Mouse (Mus musculus) liver, embryonic 14.5 days (tissue): ENCODE results near the gene Wipf3. TPM values are rescaled to one million over a fixed set of nuclear protein-coding genes. Genes with fewer than 3 reads are reported as not detected.

Experiments
- ATAC-seq: fragments of 200-750 bp; cut with Nextera tagmentation; 2 replicates; pipeline ENCODE4 v1.8.0; 2017; ENCODE audit warnings: moderate number of reproducible peaks, mild to moderate bottlenecking, moderate library complexity; ENCODE audit not compliant: insufficient read depth
- DNase-seq, 3 experiments: peaks; one replicate each; pipeline ENCODE4 v3.0.0-alpha.2; 2012 to 2013; ENCODE audit warnings: low read depth in 3 of 3, low spot score in 3 of 3
- H3K27ac ChIP-seq: fragments of 300-500 bp; sonication (generic); 2 replicates; pipeline ENCODE4 v1.5.1; 2014; ENCODE audit warnings: moderate library complexity, mild to moderate bottlenecking, control low read depth, inconsistent platforms
- H3K27me3 ChIP-seq: fragments of 300-500 bp; sonication (generic); 2 replicates; pipeline ENCODE4 v1.6.1; 2014; ENCODE audit warnings: mild to moderate bottlenecking, low read length, moderate library complexity; ENCODE audit not compliant: control insufficient read depth, insufficient read depth
- H3K36me3 ChIP-seq: fragments of 300-500 bp; sonication (generic); replicated peaks from 2 replicates; pipeline ENCODE4 v1.6.1; 2014; ENCODE audit warnings: low read depth; ENCODE audit not compliant: control insufficient read depth, insufficient read depth
- H3K4me1 ChIP-seq, 2 experiments: fragments of 200-500 bp in 1 of 2; fragments of 300-500 bp in 1 of 2; sonication (generic) in 1 of 2; replicated peaks; 2 replicates each; pipeline ENCODE4 v1.6.1; 2012 to 2014; ENCODE audit warnings: antibody characterized with exemption in 1 of 2, inconsistent platforms in 1 of 2, low read length in 1 of 2; ENCODE audit not compliant: control insufficient read depth in 2 of 2, insufficient read depth in 2 of 2
- H3K4me2 ChIP-seq: fragments of 300-500 bp; sonication (generic); 2 replicates; pipeline ENCODE4 v1.6.1; 2014; ENCODE audit warnings: low read depth, mild to moderate bottlenecking, control low read depth, moderate library complexity
- H3K4me3 ChIP-seq, 2 experiments: fragments of 200-500 bp in 1 of 2; fragments of 300-500 bp in 1 of 2; sonication (generic) in 1 of 2; 2 replicates each; pipeline ENCODE4 v1.5.1; 2012 to 2014; ENCODE audit warnings: low read depth in 2 of 2, low read length in 2 of 2, mild to moderate bottlenecking in 2 of 2, control low read depth in 1 of 2, inconsistent platforms in 1 of 2, moderate library complexity in 1 of 2; ENCODE audit not compliant: insufficient read depth in 1 of 2
- H3K9ac ChIP-seq: fragments of 300-500 bp; sonication (generic); replicated peaks from 2 replicates; pipeline ENCODE4 v1.6.1; 2014; ENCODE audit warnings: mild to moderate bottlenecking, control low read depth, moderate library complexity
- H3K9me3 ChIP-seq: fragments of 300-500 bp; sonication (generic); 2 replicates; pipeline ENCODE4 v1.6.1; 2016; ENCODE audit warnings: low read length, mixed read lengths; ENCODE audit not compliant: control insufficient read depth
- CTCF ChIP-seq: IDR thresholded peaks from 2 replicates; pipeline ENCODE4 v1.5.1; 2016; ENCODE audit warnings: antibody characterized with exemption, low read depth, control low read depth
- EP300 ChIP-seq: IDR thresholded peaks from 2 replicates; pipeline ENCODE4 v1.6.1; 2016; ENCODE audit warnings: antibody characterized with exemption, low read depth
- WGBS: fragments of 180-500 bp; shearing (Covaris S2); extraction: QIAGEN DNeasy Blood & Tissue Kit; methylation state at CpG from one replicate; pipeline ENCODE4 v1.1.7; 2014; ENCODE audit not compliant: insufficient replicate concordance; 5-methylcytosine and 5-hydroxymethylcytosine counted together
- polyA plus RNA-seq, 2 experiments: library from polyadenylated mRNA; depleted of rRNA in 1 of 2; stranded (reverse) in 1 of 2; unstranded in 1 of 2; fragments of >200 nt; fragmentation: Nextera tagmentation in 1 of 2; extraction: Ambion mirVana in 1 of 2; gene quantifications; 2 replicates each; pipeline versions ENCODE4 v1.2.1 to v1.2.3; 2012 to 2014

Wipf3 gene
- polyA plus RNA-seq, 2 experiments: 0.09 to 0.19 TPM

GRCm38 (mm10) chr6:54410451-54410850, 19.0 kb upstream of the Wipf3 start:
- no peak overlapping the region for H3K9ac ChIP-seq
- no peak for TF ChIP-seq EP300
- no peak for TF ChIP-seq CTCF
- DNase-seq: no peak
- 44% methylated on average over 4 of the region's 4 CpGs for WGBS
- no peak for ATAC-seq
- H3K27me3 ChIP-seq: no peaks in the 10 kb centered on the region
- no peaks in the 10 kb centered on the region; a peak in 1 of 4 replicates for H3K4me1 ChIP-seq
- no peaks in the 10 kb centered on the region for H3K36me3 ChIP-seq
- no peak overlapping the region for H3K4me2 ChIP-seq
- H3K27ac ChIP-seq: no peak overlapping the region
- no peak overlapping the region for H3K4me3 ChIP-seq
- H3K9me3 ChIP-seq: no peaks in the 10 kb centered on the region

- Histone ChIP-seq H3K4me3 (no peak overlapping the region), H3K27me3 (no peaks in the 10 kb centered on the region), H3K4me2 (no peak overlapping the region), H3K9me3 (no peaks in the 10 kb centered on the region), H3K27ac (no peak overlapping the region), H3K36me3 (no peaks in the 10 kb centered on the region), H3K4me1 (no peaks in the 10 kb centered on the region; a peak in 1 of 4 replicates), H3K9ac (no peak overlapping the region)
- 41% methylated on average over 8 of the region's 8 CpGs for WGBS
- no peak for ATAC-seq
- TF ChIP-seq EP300 (no peak), CTCF (no peak)
- DNase-seq: no peak
Measured at GRCm38 (mm10) chr6:54411591-54411990, 17.8 kb upstream of the Wipf3 start.

- Histone ChIP-seq H3K9me3 (no peaks in the 10 kb centered on the region), H3K27ac (no peak overlapping the region), H3K4me2 (no peak overlapping the region), H3K4me1 (no peaks in the 10 kb centered on the region; a peak in 1 of 4 replicates), H3K9ac (no peak overlapping the region), H3K27me3 (no peaks in the 10 kb centered on the region), H3K4me3 (no peak overlapping the region), H3K36me3 (no peaks in the 10 kb centered on the region)
- 70% methylated on average over 7 of the region's 7 CpGs for WGBS
- no peak for ATAC-seq
- DNase-seq: no peak
- TF ChIP-seq EP300 (no peak), CTCF (no peak)
Measured at GRCm38 (mm10) chr6:54412879-54413278, 16.5 kb upstream of the Wipf3 start.

- Histone ChIP-seq H3K9me3 (no peaks in the 10 kb centered on the region), H3K27ac (no peak overlapping the region), H3K4me3 (no peak overlapping the region), H3K4me1 (no peaks in the 10 kb centered on the region), H3K27me3 (peaks cover 20% of the 10 kb centered on the region), H3K36me3 (no peaks in the 10 kb centered on the region), H3K9ac (no peak overlapping the region), H3K4me2 (no peak overlapping the region)
- TF ChIP-seq EP300: no peak
- TF ChIP-seq CTCF: no peak
- DNase-seq (no peak), ATAC-seq (no peak)
- WGBS: 67% methylated on average over 8 of the region's 8 CpGs
Measured at GRCm38 (mm10) chr6:54425230-54425629, 4.2 kb upstream of the Wipf3 start.

- Histone ChIP-seq H3K9me3 (no peaks in the 10 kb centered on the region), H3K9ac (no peak overlapping the region), H3K4me3 (peak overlapping the region in 1 of 2 experiments; percentile 36; a peak in 3 of 4 replicates), H3K4me1 (no peaks in the 10 kb centered on the region), H3K27me3 (peaks cover 26% of the 10 kb centered on the region), H3K27ac (no peak overlapping the region), H3K36me3 (no peaks in the 10 kb centered on the region), H3K4me2 (peak overlapping the region; percentile 53)
- no peak for ATAC-seq
- no peak for DNase-seq
- TF ChIP-seq CTCF (no peak), EP300 (no peak)
- WGBS: 8% methylated on average over 14 of the region's 14 CpGs
Measured at GRCm38 (mm10) chr6:54428850-54429446, 455 bp upstream of the Wipf3 start.
